Mouse (Mus musculus) midbrain, postnatal 0 days (tissue): ENCODE results near the gene Med26. TPM values are rescaled to one million over a fixed set of nuclear protein-coding genes. Genes with fewer than 3 reads are reported as not detected.

Experiments used
- ATAC-seq: fragments of 200-750 bp; cut with Nextera tagmentation; 2 replicates; pipeline ENCODE4 v1.8.0; 2017; ENCODE audit warnings: moderate number of reproducible peaks, mild to moderate bottlenecking, moderate TSS enrichment, moderate library complexity; ENCODE audit not compliant: low FRiP score
- DNase-seq: peaks from one replicate; pipeline ENCODE4 v3.0.0-alpha.2; 2015; ENCODE audit warnings: low spot score
- H3K27ac ChIP-seq: fragments of 300-500 bp; sonication (generic); 2 replicates; pipeline ENCODE4 v1.5.1; 2014; ENCODE audit warnings: low read depth, mild to moderate bottlenecking, low read length, mixed read lengths
- H3K27me3 ChIP-seq: fragments of 300-500 bp; sonication (generic); 2 replicates; pipeline ENCODE4 v1.6.1; 2014; ENCODE audit warnings: low read length, control low read depth, mixed read lengths; ENCODE audit not compliant: insufficient read depth
- H3K36me3 ChIP-seq: fragments of 300-500 bp; sonication (generic); 2 replicates; pipeline ENCODE4 v1.6.1; 2014; ENCODE audit warnings: low read length, control low read depth, mixed read lengths; ENCODE audit not compliant: insufficient read depth
- H3K4me1 ChIP-seq: fragments of 300-500 bp; sonication (generic); 2 replicates; pipeline ENCODE4 v1.6.1; 2014; ENCODE audit warnings: mild to moderate bottlenecking, control low read depth, antibody characterized with exemption, low read length, mixed read lengths; ENCODE audit not compliant: insufficient read depth
- H3K4me2 ChIP-seq: fragments of 300-500 bp; sonication (generic); 2 replicates; pipeline ENCODE4 v1.6.1; 2014; ENCODE audit warnings: low read depth, mild to moderate bottlenecking, low read length, mixed read lengths; ENCODE audit not compliant: poor library complexity, severe bottlenecking
- H3K4me3 ChIP-seq: fragments of 300-500 bp; sonication (generic); 2 replicates; pipeline ENCODE4 v1.5.1; 2014; ENCODE audit warnings: low read depth, mild to moderate bottlenecking, low read length, moderate library complexity
- H3K9ac ChIP-seq: fragments of 300-500 bp; sonication (generic); replicated peaks from 2 replicates; pipeline ENCODE4 v1.6.1; 2014; ENCODE audit warnings: mild to moderate bottlenecking, low read length, moderate library complexity, mixed read lengths; ENCODE audit not compliant: poor library complexity, severe bottlenecking
- H3K9me3 ChIP-seq: fragments of 300-500 bp; sonication (generic); 2 replicates; pipeline ENCODE4 v1.6.1; 2016; ENCODE audit warnings: low read length, control low read depth
- CTCF ChIP-seq: IDR thresholded peaks from 2 replicates; pipeline ENCODE4 v1.5.1; 2016; ENCODE audit warnings: antibody characterized with exemption, mild to moderate bottlenecking
- WGBS: fragments of 180-500 bp; shearing (Covaris S2); extraction: QIAGEN DNeasy Blood & Tissue Kit; methylation state at CpG from one replicate; pipeline ENCODE4 v1.1.7; 2014; 5-methylcytosine and 5-hydroxymethylcytosine counted together
- polyA plus RNA-seq: library from polyadenylated mRNA; unstranded; fragments of >200 nt; fragmentation: Nextera tagmentation; extraction: Ambion mirVana; gene quantifications from 2 replicates; pipeline ENCODE4 v1.2.1, GENCODE M21; 2015
- total RNA-seq: library from RNA; depleted of rRNA; stranded (reverse); fragments of >200 nt; gene quantifications from 2 replicates; pipeline ENCODE4 v1.2.3, GENCODE M21; 2014

Med26 gene
- total and polyA plus RNA-seq, 2 experiments from 2014 or later: 17.8 to 19.1 TPM

- no peak for DNase-seq
- no peak for ATAC-seq
- Histone ChIP-seq H3K4me1 (peaks cover 8% of the 10 kb centered on the region; the same call in 1 of the 2 replicates), H3K27ac (no peak overlapping the region), H3K4me3 (peak overlapping the region; percentile 80; the same call in 1 of the 2 replicates), H3K27me3 (no peaks in the 10 kb centered on the region), H3K4me2 (peak overlapping the region; percentile 67), H3K9me3 (no peaks in the 10 kb centered on the region), H3K36me3 (peaks cover 20% of the 10 kb centered on the region), H3K9ac (no peak overlapping the region)
- WGBS: 98% methylated on average over 2 of the region's 2 CpGs
- TF ChIP-seq CTCF: no peak
These were observed 57.1 kb downstream of the Med26 start for GRCm38 (mm10) chr8:72491017-72491416.

GRCm38 (mm10) chr8:72487014-72487413, 61.1 kb downstream of the Med26 start:
- ATAC-seq: no peak
- peaks cover 44% of the 10 kb centered on the region for H3K36me3 ChIP-seq
- no peak for TF ChIP-seq CTCF
- H3K4me2 ChIP-seq: no peak overlapping the region
- no peak overlapping the region for H3K27ac ChIP-seq
- no peaks in the 10 kb centered on the region for H3K27me3 ChIP-seq
- no peak overlapping the region for H3K4me3 ChIP-seq
- H3K4me1 ChIP-seq: no peaks in the 10 kb centered on the region
- no peak for DNase-seq
- H3K9ac ChIP-seq: no peak overlapping the region
- H3K9me3 ChIP-seq: no peaks in the 10 kb centered on the region

GRCm38 (mm10) chr8:72485456-72486199, 62.4 kb downstream of the Med26 start:
- no peak overlapping the region for H3K9ac ChIP-seq
- no peak overlapping the region for H3K4me3 ChIP-seq
- H3K4me1 ChIP-seq: no peaks in the 10 kb centered on the region
- H3K27me3 ChIP-seq: no peaks in the 10 kb centered on the region
- 78% methylated on average over 6 of the region's 6 CpGs for WGBS
- no peak overlapping the region for H3K4me2 ChIP-seq
- H3K9me3 ChIP-seq: no peaks in the 10 kb centered on the region
- H3K36me3 ChIP-seq: peaks cover 47% of the 10 kb centered on the region
- ATAC-seq (no peak), DNase-seq (no peak)
- H3K27ac ChIP-seq: no peak overlapping the region
- TF ChIP-seq CTCF: peak; percentile 21; the same call in 1 of the 2 replicates

GRCm38 (mm10) chr8:72474826-72475546, 73.1 kb downstream of the Med26 start, which contains the start of gene Cherp:
Cherp (minus strand) TSS chr8:72475226.
- H3K4me3 ChIP-seq: peak within 1 kb of the TSS; percentile 91
- under 1% methylated on average over 80 of the region's 80 CpGs for WGBS

GRCm38 (mm10) chr8:72470684-72471083, 77.4 kb downstream of the Med26 start:
- TF ChIP-seq CTCF: no peak
- no peak overlapping the region for H3K9ac ChIP-seq
- H3K36me3 ChIP-seq: peaks cover 60% of the 10 kb centered on the region
- H3K4me2 ChIP-seq: no peak overlapping the region
- no peaks in the 10 kb centered on the region for H3K27me3 ChIP-seq
- no peak for DNase-seq
- no peak overlapping the region for H3K27ac ChIP-seq
- 97% methylated on average over 7 of the region's 7 CpGs for WGBS
- no peaks in the 10 kb centered on the region for H3K9me3 ChIP-seq
- no peak overlapping the region for H3K4me3 ChIP-seq
- no peaks in the 10 kb centered on the region; the same call in 1 of the 2 replicates for H3K4me1 ChIP-seq
- no peak for ATAC-seq

More at GRCm38 (mm10) chr8:72474826-72475546, 73.1 kb downstream of the Med26 start, which contains the start of gene Cherp:
- H3K27ac ChIP-seq: peak within 1 kb of the TSS; percentile 87
- no peak for TF ChIP-seq CTCF
- H3K4me1 ChIP-seq: peaks cover 6% of the 10 kb centered on the region
- H3K36me3 ChIP-seq: peaks cover 20% of the 10 kb centered on the region
- H3K9me3 ChIP-seq: no peaks in the 10 kb centered on the region
- ATAC-seq (peak; percentile 96), DNase-seq (peak; percentile 99)
- no peaks in the 10 kb centered on the region for H3K27me3 ChIP-seq
- H3K9ac ChIP-seq: peak within 1 kb of the TSS; percentile 83
- H3K4me2 ChIP-seq: peak within 1 kb of the TSS; percentile 95

- Histone ChIP-seq H3K27me3 (no peaks in the 10 kb centered on the region), H3K36me3 (peaks cover 67% of the 10 kb centered on the region), H3K27ac (no peak overlapping the region), H3K9ac (no peak overlapping the region), H3K9me3 (no peaks in the 10 kb centered on the region), H3K4me2 (no peak overlapping the region), H3K4me1 (no peaks in the 10 kb centered on the region; the same call in 1 of the 2 replicates), H3K4me3 (no peak overlapping the region)
- no peak for TF ChIP-seq CTCF
- ATAC-seq (no peak), DNase-seq (no peak)
- 96% methylated on average over 8 of the region's 8 CpGs for WGBS
These were observed 78.1 kb downstream of the Med26 start for GRCm38 (mm10) chr8:72469984-72470383.
